Mouse (Mus musculus) frontal cortex, postnatal 10 days (tissue): ENCODE results near the gene Gjd2.

Experiments
- DNase-seq, 2 experiments: peaks; one replicate each; pipeline ENCODE4 v3.0.0; 2022; ENCODE audit warnings: low spot score in 2 of 2, mixed read lengths in 1 of 2

The Gjd2 gene

GRCm38 (mm10) chr2:114013846-114014245 lies 427 bp upstream of the Gjd2 start:
- DNase-seq, result no peak

GRCm38 (mm10) chr2:114012749-114013211 lies 639 bp downstream of the Gjd2 start:
- DNase-seq, result peak; percentile 19 to 28

GRCm38 (mm10) chr2:114011838-114012237 lies 1.6 kb downstream of the Gjd2 start:
- no peak for DNase-seq

GRCm38 (mm10) chr2:114008321-114008720 lies 5.1 kb downstream of the Gjd2 start:
- DNase-seq, result no peak

- DNase-seq, result no peak
Measured at GRCm38 (mm10) chr2:113997484-113997883, 15.9 kb downstream of the Gjd2 start.

GRCm38 (mm10) chr2:113996930-113997329 lies 16.5 kb downstream of the Gjd2 start:
- no peak for DNase-seq

- no peak for DNase-seq
Measured at GRCm38 (mm10) chr2:113984890-113985289, 28.5 kb downstream of the Gjd2 start.

- DNase-seq, result no peak
Measured at GRCm38 (mm10) chr2:113980664-113981063, 32.8 kb downstream of the Gjd2 start.

GRCm38 (mm10) chr2:113978151-113978771 lies 35.2 kb downstream of the Gjd2 start:
- no peak for DNase-seq

- DNase-seq, result no peak
Measured at GRCm38 (mm10) chr2:113973950-113974349, 39.5 kb downstream of the Gjd2 start.

GRCm38 (mm10) chr2:113966421-113966820 lies 47.0 kb downstream of the Gjd2 start:
- no peak for DNase-seq
